Mouse (Mus musculus) ES-CJ7 (cell line): ENCODE measurements at regions not wholly inside any gene's neighbourhood (a gene's known extent, or its start where the extent isn't known, plus 50 kb on each side); places are given as distances from the start of the nearest gene placed in this dataset.
A peak's percentile ranks its signal among the peaks of the same experiment; 100 is the strongest.

Experiments used
- DNase-seq: peaks from one replicate; pipeline ENCODE4 v3.0.0; 2011; ENCODE audit warnings: low read depth, low spot score

DNA sequence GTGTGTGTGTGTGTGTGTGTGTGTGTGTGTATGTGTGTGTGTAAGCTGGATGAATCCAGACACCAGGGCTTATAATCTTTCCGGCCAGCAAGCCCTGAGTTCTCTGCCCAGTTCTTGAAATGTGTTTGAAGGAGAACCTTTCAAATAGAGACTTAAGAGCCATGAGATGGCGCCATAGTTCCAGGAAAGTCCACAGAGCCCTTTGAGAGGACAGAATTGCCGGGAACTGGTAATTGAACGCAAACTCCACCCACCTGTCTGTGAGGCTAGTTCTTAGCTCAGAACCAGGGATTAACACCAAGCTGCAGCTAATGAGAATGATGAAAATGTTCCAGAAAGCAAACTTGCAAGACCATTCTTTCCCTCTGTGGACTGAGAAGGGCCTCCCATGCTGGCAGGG lies 72.2 kb downstream of the Trim42 start:
- peak; percentile 74 for DNase-seq

DNA sequence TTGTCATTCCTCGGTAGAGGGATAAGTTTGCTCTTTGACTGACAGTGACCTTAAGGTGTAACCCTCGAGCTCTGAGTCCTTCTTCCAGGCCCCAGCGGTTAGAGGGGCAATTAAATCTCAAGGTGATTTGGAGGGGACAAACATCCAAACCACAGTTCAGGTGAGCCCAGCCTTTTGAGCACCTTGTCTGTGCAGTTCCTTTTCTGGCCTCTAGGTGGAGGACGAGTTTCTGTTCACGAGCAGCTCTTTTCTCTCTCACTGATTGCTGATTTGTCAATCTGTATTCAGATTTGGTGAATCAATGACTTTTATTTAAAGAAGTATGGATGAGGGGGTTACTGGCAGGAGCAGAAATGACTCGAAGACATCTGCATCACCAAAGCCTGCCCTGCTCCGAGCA lies 74.0 kb downstream of the Trim42 start:
- DNase-seq, result peak; percentile 42

DNA sequence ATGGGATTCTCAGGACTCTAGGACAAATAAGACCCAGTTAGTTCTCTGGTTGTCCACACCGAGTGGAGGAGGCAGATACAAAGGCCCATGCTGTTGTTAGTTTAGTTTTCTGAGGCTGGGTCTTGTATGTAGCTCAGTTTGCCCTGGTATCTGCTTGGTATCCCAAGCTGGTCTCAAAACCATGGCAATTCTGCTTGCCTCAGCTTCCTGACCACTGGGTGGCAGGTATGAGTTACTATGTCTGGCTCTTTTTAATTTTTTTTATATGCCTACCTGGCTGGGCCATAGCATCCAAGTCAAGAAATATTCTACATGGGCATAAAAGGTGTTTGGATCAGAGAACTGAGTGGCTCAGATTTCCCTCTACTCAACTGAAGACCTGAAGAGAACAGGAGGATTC lies 77.9 kb downstream of the Trim42 start:
- DNase-seq, result no peak

DNA sequence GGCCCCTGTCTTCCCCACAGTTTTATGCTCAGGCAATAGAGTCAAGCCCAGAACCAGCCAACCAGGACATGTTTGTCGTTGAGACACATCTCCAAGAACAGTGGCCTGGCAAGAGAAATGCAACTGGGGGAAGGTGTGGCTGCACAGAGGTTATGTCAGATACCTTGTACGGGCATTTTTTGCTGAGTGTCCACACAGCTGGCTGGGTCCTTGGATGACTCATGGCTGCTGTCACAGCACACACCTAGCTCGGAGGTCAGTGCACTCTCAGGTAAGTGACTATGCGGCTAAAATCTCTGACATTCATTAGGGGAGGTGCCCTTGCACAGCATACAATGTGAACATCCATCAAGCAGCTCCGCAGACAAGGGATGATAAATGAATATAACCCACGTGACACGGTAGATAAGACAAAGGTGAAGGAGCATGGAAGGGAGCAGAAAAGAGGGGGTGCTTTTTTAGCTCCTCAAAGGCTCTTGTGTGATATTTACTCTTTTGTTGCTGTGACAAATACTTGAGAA lies 85.4 kb downstream of the Trim42 start:
- DNase-seq, result no peak

DNA sequence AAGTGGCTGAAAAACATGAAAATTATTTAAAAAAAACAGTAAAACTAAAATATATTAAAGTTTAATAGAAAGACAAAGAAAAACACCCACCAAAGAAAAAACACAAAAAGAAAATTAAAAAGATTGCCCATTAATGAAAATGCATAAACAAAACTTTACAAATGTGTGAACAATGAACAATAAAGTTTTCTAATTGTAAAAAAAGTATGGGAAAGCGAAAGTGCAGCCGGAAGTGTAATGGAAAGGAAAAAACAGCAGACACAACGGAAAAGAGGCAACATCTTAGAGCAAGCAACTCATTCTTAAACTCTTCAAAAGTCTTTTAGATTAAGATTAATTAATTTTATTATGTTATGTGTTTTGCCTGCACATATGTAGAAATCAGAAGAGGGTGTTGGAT lies 87.7 kb downstream of the Trim42 start:
- no peak for DNase-seq

DNA sequence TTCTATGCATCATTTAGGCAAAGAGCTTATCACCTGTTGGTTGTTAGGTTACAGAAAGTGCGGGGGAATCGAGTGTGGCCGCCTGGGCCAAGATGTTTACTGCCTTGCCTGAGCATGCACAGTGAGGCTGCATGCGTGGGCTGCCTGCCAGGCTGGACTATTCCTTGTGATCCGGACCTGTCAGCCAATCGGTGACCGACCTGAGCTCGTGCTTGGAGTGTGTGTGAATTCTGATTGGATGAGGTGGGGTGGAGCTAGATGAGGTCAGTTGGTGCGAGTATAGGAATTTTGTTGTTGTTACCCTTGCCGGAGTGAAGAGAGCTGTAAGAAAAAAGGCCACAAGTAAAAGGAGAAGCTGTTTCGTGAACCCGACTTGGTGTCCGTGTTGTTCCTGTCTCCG lies 94.3 kb downstream of the Trim42 start:
- DNase-seq, result peak; percentile 16

DNA sequence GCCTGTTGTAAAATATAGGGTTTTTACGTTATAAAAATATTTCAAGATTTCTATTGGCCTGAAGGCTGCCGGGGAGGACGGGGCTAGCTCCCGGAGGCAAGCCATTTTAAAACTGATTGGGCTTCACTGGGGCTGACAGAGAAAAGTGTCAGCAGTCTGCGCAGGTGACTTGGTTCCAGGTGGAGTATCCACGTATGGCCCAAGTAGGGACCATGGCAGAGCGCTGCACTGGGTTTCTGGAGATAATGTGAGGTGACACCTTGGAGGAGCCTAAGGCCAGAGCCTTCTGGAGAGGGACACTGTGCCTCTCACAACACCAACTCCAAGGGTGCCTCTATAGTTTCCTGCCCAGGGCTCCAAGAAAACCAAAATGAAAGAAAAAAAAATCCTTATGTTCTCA lies 95.9 kb downstream of the Trim42 start:
- no peak for DNase-seq

DNA sequence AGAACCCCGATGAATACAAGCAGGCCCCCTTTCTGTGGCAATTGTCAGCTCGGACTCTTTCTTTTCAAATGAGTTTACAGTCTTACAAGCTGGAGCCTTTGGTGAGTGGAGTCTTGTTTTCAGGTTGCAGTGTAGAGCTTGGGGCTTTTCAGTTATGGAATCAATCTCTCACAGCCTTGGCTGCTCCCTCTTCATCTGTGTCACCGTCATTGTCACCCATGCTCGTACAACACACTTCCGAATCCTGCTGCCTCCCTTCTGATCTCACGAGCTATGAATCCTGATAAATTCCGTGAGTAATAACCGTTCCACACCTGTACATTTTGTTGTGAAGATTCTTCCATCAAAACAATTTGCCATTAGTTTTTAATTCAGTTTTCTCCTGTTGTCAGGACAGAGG lies 97.7 kb downstream of the Trim42 start:
- no peak for DNase-seq

DNA sequence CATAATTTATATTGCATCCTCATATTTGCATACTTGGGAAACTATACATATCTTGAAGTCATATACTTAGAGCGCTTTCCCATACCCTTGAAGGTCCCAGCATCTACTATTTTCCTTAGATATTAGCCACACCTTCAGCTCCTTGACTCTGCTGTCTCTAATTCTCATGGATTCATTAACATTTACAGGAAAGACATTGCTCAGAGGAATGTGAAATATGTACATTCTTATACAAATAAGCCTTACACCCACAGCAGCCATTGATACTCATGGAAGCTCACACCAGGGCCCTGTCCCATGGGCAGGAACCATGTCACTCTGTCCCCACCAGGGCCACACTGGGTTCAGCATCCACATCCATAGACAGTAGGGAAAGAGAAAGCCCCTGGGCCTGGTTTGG lies 122.1 kb downstream of the Trim42 start:
- peak; percentile 8 for DNase-seq

DNA sequence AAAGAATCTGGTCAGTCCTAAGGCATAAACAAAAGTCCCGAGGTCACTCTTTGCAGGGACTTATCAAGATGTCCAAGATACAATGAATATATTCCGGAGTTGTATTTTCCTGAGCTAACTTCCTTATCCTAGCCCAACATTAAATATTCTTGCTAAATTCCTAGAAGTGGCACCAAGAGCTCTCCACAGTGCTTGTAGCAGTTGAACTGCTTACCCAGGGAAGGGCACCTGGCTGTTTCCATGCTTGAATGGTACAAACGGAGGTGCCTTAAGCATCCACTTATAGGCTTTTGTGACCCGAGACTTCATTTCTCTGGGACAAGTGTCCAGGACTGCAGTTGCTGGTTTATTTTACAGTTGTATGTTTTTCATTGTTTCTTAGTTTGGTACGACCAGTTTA lies 115.1 kb upstream of the Slc25a36 start:
- no peak for DNase-seq

DNA sequence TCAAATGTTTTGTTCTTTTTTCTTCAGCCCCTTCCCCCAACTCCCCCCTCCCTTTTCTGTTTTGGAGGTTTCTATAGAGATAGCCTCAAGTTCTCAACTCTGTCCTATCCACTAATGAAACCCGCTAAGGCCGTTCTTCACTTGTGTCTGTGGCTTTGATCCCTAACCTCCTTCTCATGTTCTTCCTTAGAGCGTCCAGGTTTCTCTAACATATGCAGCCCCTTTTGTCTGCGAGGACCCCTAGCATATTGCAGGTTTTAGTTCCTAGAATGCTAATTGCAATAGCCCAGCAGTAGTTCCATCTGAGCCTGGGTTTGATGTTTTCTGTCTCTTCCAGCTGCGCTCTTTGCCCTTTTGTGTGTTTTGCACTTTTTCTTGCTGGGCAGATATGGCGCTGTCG lies 113.6 kb upstream of the Slc25a36 start:
- DNase-seq, result no peak

DNA sequence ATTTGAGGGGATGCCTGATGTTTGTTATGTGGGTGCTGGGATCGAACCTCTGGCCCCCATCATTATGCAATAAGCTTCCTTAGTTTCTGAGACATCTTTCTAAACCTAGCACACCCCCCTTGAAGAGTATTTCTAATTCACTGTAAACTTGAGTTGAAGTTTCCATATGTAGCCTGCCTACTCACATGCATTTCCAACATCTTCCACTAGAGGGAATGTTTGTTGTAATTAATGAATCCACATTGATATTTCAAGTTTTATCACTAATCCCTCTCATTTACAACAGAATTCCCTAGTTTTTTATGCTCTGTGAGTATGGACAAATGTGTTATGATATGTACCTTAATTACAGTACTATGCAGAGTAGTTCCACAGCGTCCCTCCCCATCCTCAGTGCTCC lies 103.8 kb upstream of the Slc25a36 start:
- DNase-seq, result peak; percentile 12

DNA sequence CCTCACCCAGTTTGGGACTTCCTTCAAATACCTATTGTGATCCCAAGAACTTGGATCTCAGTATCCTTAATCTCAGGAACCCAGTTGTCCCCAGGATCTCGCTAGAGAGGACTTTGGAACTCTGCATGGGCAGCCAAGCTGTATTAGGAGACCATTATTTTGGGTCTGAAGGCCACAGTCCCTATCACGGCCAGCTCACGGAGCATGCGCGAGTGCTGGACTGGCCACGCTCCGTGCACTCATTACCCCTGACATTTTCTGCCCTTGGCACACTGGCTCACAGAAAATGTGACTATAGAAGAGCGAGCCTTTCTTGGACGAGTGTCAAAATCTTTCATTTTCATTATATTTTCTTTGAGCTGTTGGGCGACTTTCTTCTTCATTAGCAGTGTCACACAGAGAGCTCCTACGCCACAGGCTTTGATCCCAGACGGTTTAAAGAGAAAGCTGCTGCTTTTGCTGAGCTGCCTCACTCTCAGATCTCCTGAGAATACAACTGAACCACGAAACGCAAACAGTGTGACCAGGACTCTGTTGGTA lies 79.4 kb upstream of the Slc25a36 start:
- DNase-seq, result no peak

DNA sequence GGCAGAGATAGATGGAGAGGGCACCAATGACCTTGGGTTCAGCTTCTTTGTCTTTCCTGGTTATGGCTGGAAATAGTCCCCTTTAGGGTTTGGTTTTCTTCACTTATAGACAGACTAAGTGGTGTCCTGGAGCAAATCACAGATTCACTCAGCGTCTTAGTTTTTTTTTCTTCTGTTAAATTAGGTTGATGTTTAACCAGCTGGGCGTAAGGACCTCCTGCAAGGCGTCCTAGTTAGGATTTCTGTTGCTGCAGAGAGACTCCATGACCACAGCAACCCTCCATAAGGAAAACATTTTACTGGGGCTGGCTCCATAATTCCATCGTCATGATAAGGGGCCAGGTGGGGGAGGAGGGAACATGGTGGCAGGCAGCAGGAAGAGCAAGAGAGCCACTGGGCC lies 78.7 kb upstream of the Slc25a36 start:
- DNase-seq, result no peak

DNA sequence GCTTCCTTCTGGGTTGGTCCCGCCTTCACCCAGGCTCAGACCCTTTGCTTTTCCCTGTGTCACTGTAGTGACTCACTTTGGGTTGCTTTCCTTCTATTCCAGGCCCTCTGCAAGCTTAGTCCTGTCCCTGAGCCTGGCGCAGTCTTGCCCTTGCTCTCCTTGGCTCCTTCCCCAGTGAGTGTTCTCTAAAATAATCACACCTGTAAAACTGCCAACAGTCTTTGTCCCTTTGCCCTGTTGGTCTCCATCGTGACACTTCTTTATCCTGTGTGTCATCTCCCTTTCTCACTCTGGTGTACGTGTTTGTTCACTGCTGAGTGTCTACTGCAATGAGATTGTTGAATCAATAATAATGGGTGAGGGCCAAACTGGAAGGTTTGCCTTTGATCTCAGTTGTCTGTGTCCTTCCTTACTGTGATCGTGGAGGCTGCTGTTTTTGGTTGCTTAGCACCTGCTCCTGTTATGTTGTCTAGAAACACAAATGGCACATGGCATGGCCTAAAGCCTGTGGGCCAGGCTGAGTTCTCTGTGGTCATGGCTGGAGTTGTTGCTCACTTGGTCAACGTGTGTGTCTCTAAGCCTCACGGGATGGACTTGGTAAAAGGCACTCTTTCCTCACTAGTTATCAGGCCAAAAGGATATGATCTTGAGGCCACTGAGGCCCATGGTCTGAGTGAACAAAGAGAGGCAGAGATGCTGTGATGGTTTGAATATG lies 77.8 kb upstream of the Slc25a36 start:
- no peak for DNase-seq

DNA sequence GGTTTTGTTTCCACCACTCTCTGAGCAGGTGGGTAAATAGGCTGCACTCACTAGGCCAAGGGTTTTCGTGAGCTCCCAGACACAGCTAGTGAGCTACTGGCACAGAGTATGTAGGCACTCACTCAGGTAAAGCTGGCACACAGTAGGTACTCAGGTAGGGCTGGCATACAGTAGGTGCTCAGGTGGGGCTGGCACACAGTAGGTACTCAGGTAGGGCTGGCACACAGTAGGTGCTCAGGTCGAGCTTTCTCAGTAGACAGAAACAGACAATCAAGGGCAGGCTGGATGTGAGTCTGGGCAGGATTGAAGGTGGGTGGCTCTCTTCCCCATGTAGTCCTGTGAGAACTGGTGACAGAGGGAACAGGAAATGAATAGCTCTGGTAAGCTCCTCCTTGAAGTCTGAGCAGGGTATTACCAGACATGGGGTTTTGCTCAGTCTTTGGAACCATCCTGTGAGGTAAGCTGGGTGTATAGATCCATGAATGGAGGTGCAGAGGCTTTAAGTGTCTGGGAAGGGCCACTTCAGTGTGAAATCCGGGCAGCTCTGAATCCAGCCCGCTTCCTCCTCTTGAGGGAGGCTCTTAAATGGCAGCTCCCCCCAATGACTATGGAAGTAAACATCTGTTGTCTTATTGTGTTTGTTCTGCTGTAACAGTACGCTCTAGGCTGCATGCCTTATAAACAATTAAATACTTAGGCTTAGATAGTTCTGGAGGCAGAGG lies 62.4 kb upstream of the Slc25a36 start:
- DNase-seq, result no peak

DNA sequence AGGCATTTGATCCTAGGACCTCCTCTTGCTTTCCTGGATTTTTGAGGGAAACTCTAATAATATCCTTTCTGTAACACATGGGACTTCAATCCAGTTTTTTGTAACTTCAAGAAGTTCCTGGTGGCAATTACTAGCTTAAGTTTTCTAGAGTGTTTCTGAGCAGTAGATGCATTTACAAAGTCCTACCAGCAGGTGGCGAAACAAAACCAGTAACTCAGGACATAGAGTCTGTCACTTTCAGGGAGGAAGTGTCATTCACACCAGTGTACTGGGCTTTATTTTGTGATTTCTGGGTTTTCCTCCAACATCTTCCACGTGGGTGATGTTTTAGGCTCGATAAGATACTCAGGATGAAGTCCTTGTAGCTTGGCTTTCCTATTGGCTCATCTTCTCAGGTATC lies 61.1 kb upstream of the Slc25a36 start:
- DNase-seq, result peak; percentile 59

DNA sequence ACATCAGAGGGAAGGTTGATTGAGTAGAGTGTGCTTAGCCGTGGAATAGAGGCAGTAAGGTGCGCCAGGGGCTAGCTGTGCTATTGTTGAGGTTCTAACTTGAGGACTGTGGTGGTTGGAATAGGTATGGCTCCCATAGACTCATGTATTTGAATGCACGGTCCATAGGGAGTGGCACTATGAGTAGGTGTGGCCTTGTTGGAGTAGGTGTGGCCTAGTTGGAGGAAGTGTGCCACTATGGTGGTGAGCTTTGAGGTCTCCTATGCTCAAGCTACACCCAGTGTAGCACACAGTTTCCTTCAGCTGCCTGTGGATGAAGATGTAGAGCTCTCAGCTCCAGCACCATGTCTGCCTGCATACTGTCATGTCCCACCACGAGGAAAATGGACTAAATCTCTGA lies 60.5 kb upstream of the Slc25a36 start:
- DNase-seq, result no peak

DNA sequence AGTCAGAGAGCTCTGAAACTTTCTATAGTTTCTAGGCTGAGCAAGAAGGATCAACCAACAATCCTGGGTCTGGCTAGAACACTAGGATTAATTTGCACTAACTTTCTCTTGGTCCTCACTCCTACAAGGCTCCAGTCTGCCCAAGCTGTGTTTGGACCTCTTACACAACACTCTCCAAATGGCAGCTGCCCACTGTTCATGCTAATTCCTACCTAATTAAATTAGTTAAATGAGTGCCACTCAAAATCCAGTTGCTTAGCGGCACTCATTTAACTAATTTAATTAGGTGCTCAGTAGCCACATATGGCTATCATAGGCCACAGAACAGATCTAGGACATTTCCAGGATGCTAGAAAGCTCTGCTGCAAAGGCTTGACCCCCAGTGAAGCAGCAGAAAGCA lies 59.9 kb upstream of the Slc25a36 start:
- DNase-seq, result no peak

DNA sequence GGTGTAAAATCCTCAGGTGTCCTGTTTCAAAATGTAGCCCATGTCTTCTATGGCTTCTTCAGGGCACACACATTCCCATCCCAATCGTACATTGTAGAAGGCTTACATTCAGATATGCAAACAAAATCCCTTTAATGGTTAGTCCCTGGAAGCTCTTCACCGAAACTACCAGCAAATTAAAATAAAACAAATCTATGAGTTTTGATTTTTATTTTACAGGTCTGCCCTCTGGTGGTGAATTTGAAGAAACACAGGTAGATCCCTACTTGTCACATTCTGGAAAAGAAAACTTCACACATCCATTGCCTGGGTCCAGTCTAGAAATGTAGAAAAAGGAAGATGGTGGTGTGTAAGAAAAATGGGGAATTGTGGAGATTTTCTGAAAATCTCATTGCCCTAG lies 51.5 kb upstream of the Slc25a36 start:
- DNase-seq, result no peak
